Mouse (Mus musculus): ENCODE data around the gene Rbms1. TPM values are rescaled to one million over a fixed set of nuclear protein-coding genes. Genes with fewer than 3 reads are reported as not detected.

Gene Rbms1
- polyA plus RNA-seq (2012; ENCODE audit: low replicate concordance): 62.7 and 167 TPM in 2 replicates

DNA sequence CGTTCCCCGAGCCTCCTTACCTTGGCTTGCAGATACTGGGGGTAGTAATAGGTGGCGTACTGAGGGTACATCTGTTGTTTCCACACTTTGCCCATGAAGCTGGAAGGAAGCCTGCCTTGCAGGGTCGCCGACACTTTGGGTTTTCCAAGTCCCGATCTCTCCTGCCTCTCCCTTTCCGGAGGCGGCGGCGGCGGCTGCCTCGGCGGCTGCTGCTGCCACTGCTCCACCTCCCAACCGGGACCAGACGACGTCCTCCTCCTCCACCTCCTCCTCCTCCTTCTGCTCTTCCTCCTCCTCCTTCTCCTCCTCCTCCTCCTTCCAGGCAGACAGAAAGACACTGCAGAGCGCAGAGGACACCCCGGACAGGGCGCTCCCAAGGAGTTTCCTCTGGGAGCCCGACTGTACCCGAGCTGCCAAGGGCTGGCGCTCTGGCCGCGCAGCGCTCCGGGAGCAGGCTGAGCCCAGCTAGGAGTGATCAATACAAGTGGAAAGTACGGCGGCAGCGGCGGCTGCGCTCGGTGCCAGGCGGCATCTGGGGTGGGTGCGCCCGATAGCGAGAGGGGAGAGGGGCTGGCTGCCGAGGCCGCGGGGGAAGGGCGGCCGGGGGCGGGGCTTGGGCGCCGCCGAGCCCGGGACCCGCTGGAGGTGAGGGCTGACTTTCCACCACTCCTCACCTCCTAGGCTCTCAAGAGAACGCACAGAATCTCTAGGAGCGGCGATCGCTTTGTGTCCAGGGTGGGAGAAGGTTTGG, at the start of gene Rbms1:
Gene Rbms1 (minus strand): TSS at position 522 of the 751 bp plus-strand sequence.

DNA sequence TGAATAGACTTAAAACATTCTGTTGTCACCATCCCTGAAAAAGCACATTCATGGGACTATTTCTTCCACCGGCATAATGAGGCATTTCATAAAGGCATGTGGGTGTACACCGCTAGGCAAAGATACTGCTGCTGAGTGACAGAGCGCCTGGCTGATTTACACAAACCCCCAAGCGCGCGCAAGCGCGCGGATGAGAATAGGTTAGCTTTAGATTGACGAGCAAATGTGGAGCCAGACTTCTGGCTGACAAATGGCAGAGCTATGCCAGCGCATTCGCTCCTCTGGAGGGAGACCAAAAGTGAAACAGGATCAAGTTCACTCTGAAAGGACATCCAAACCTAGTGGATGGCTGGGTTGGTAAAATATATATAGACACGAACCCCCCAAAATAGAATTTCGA, 240.5 kb downstream of the Rbms1 start, which contains the start of gene Itgb6:
Gene Itgb6 (minus strand): TSS at position 130 of the 400 bp plus-strand sequence.

Other genes starting within 250 kb of the Rbms1 start
- not detected in 2 replicates for gene Itgb6, start 240.5 kb downstream of the Rbms1 start, polyA plus RNA-seq (2012; ENCODE audit: low replicate concordance)